Mouse (Mus musculus) retina, embryonic 14.5 days (tissue): ENCODE measurements around the gene Gzf1.

Source experiments
- DNase-seq: peaks from one replicate; pipeline ENCODE4 v3.0.0-alpha.2; 2015; ENCODE audit warnings: low spot score

The Gzf1 gene

GRCm38 (mm10) chr2:148706409-148707201 is 25.8 kb downstream of the Gzf1 start:
- DNase-seq = peak; percentile 75

- no peak for DNase-seq
Measured at GRCm38 (mm10) chr2:148707202-148707530, 26.3 kb downstream of the Gzf1 start.

- no peak for DNase-seq
Measured at GRCm38 (mm10) chr2:148712326-148712725, 31.5 kb downstream of the Gzf1 start.

GRCm38 (mm10) chr2:148717072-148717471 is 36.2 kb downstream of the Gzf1 start:
- DNase-seq = no peak

GRCm38 (mm10) chr2:148719271-148719995 is 38.6 kb downstream of the Gzf1 start:
- no peak for DNase-seq

- DNase-seq = peak; percentile 37
Measured at GRCm38 (mm10) chr2:148731614-148732326, 50.9 kb downstream of the Gzf1 start.

- DNase-seq = peak; percentile 92
Measured at GRCm38 (mm10) chr2:148732327-148733000, 51.6 kb downstream of the Gzf1 start, which contains the start of gene Napb. Gene Napb, minus strand, starts transcription at chr2:148732467.
